Mouse (Mus musculus): ENCODE measurements around the gene Rab20.

Gene Rab20

GRCm38 (mm10) chr8:11452152-11452551, 26.4 kb downstream of the Rab20 start:
- no peak for DNase-seq

GRCm38 (mm10) chr8:11450184-11451113, 28.1 kb downstream of the Rab20 start:
- no peak for DNase-seq

- DNase-seq: no peak
Measured at GRCm38 (mm10) chr8:11447910-11448570, 30.5 kb downstream of the Rab20 start.

GRCm38 (mm10) chr8:11445790-11446189, 32.7 kb downstream of the Rab20 start:
- DNase-seq: no peak

GRCm38 (mm10) chr8:11444216-11444615, 34.3 kb downstream of the Rab20 start:
- no peak for DNase-seq

- no peak for DNase-seq
Measured at GRCm38 (mm10) chr8:11443611-11444010, 34.9 kb downstream of the Rab20 start.

DNA sequence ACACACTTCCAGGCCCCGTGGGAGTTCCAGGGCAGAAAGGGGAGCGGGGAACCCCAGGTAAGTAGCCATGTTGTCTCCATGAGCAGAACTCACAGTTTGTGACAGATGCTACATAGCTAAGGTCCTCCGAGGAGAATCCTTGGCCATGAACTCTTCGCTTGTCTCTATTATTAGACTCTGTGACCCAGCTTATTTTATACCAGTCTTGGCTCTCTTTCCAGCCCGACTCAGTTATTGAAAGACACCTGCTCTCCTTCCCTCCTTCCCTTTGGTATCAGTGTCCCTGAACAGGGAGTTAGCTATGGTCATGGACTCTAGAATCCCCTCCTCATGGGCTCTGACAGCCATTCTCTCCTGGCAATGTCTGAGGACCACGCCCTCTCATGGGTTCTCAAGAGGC, 37.2 kb downstream of the Rab20 start:
- DNase-seq: no peak

- no peak for DNase-seq
Measured at GRCm38 (mm10) chr8:11437862-11438261, 40.6 kb downstream of the Rab20 start.

GRCm38 (mm10) chr8:11430688-11431087, 47.8 kb downstream of the Rab20 start:
- no peak for DNase-seq

GRCm38 (mm10) chr8:11423091-11423490, 55.4 kb downstream of the Rab20 start:
- DNase-seq: no peak

DNA sequence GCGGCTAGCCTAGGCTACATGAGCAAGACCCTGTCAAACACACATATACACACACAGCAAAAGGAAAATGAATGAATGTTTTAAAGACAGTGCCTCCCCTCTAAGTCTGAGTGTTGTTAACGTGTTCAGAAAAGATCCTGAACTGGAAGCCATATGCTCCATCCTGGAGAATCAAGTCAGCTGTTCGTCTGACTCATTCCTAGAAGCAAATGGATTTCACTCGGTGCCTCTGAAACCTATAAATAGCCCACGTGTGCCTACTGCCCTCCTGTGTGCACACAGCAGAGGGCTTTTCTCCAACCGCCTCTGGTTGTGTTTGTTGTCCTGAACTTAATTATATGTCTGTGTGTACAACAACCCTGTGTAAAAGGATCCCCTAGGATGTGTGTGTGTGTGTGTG, 56.5 kb downstream of the Rab20 start:
- no peak for DNase-seq

DNA sequence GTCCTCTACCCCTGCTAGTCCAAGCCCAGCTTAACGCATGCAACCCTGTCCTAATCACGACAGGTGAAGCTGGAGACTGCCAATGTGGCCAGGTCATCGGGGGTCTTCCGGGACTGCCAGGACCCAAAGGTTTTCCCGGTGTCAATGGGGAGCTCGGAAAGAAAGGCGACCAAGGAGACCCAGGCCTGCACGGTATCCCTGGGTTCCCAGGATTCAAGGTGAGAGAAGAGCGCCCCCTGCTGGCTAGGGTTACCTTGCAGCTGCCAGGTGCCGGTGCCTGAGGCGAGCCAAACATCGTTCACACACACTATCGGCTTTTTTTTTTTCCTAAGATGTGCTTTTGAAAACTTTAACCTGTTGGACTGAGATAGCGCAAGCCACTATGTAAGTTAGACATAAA, 57.4 kb downstream of the Rab20 start:
- no peak for DNase-seq

DNA sequence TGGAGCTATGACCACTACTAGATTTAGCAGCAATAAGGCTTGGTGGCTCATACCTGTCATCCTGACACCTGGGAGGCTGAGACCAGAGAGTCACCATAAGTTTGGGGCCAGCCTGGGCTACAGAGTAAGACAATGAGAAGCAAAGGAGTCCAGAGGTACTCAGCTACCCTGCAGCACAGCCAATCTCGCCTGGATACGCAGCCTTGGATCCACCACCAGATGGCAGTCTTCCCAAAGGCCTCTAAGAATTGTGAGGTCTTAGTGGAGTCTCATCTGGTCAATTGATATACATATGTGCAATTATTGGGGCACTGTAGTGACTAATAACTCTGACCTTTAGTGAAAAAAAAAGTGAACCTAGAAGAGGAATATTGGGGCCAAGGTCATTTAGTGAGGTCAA, 58.9 kb downstream of the Rab20 start:
- DNase-seq: peak; percentile 47

DNA sequence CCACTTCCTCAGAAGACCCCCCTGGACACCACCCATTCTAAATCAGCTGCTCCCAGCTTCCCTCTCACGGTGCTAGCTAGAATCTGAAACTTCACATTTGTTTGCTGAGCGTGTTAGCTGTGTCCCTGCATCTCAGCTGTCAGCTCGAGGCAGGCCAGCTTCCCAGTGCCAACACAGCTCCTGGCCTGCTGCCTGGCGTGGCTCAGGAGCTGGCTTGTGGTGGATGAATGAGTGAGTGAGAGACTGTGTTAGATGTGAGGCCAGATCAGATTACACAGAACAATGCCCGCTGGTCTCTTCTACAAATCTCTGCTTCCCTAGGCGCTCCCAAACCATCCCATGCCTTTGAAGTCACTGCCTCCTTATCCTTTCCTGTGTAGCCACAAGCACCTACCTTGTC, 59.3 kb downstream of the Rab20 start:
- DNase-seq: peak; percentile 73

GRCm38 (mm10) chr8:11417762-11418161, 60.7 kb downstream of the Rab20 start:
- DNase-seq: no peak

DNA sequence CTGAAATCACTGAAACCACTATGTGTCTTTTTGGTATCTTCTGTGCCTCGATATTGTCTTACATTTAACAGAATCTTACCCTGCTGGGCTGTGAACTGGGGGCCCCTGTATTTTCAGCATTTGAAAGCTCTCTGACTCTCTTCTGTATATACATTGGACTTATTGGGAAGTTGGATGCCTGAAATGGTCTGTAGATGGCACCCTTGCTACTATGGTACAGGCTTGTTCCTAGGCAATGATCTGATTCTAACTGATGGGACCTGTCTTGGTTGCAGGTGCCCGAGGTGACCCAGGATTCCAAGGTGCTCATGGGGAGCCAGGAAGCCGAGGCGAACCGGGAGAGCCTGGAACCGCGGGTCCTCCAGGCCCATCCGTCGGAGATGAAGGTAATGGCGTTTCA, 63.4 kb downstream of the Rab20 start:
- DNase-seq: no peak

GRCm38 (mm10) chr8:11414304-11414703, 64.2 kb downstream of the Rab20 start:
- DNase-seq: peak; percentile 32

GRCm38 (mm10) chr8:11412450-11412849, 66.1 kb downstream of the Rab20 start:
- no peak for DNase-seq

DNA sequence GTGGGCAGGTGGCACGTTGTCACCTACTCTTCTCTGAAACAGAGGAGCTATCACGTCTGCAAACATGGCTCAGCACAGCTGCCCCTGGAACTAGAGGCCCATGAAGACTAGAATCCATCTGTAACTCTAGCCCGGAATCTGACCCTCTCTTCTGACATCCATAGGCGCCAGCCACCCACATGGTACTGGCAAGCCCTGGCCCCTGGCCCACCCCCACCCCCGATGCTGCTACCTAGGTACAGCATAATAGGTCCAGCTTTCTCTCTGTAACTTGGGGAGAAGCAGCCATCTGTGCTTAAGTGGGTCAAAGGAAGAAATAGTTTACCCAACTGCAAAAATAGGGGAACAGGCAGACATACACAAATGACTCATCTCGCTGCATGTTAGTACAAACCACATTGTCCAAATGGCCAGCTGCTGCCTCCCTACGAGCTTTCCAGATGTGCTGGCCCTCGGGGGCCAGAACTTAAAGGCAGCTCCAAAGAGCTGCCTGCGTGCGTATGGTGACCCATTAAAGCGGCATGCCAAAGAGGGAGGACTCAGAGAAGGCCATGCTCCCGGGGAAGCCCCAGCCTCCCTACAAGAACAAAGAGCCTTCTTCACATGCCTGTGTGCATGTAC, 66.9 kb downstream of the Rab20 start:
- no peak for DNase-seq

DNA sequence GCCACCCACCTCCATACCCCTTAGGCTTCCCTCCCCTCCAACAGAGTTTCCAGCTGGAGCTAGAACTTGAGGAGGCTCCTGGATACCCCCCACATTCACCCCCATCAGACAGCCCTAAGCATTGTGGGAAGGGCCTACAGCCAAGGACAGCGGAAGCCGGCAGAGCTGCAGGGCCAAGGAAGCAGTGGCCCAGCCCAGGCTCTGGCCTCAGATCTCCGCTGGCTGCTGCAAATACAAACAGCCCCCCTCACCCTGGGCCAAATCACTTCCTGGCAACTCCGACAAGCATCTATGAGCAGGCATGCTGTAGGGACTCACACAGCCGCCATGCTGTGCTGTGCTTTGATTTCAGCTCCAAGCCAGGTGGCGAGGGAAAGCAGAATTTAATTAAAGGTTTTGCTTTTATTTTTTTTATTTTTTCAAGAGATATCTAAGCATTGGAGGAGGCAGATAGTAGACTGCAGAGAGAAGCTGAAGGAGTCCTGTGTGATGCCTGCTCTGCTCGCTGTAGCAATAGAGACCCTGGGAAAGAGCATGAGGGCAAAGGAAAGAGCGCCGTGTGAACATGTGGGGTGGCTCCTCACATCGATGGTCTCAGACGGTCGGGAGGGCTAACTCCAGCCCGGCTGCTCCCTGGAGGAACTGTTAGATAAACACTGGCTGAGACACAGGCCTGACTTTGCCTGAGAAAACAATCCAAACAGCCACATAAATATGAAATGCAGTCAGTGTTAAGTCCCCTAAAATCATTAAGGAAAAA, 72.6 kb downstream of the Rab20 start:
- DNase-seq: peak; percentile 33

- DNase-seq: no peak
Measured at GRCm38 (mm10) chr8:11404614-11405013, 73.9 kb downstream of the Rab20 start.

DNA sequence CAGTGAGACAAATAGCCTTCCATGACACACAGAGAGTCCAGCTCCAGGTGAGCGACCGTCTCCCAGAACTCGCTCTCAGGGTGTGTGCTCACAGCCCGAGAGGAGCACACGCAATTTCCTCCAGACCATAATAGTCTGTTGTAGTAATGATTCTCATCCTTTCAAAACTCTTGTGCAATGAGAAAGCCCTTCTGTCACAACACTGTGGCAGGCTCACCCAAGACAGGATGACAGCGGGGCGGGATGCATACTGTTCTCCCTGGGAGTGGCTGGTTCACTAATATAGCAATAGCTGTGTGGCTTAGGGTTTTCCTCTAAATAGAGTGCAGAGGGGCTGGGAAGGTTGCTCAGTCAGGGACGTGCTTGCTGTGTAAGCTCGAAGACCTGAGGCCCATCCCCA, 74.7 kb downstream of the Rab20 start:
- no peak for DNase-seq
